Mouse (Mus musculus) layer of hippocampus, adult 18-20 months (tissue): ENCODE data around the gene Bdkrb2. TPM values are rescaled to one million over a fixed set of nuclear protein-coding genes. Genes with fewer than 3 reads are reported as not detected.
A peak's percentile ranks its signal among the peaks of the same experiment; 100 is the strongest.

Source experiments
- DNase-seq, 2 experiments: peaks; one replicate each; pipeline ENCODE4 v3.0.0; 2022; ENCODE audit warnings: low spot score in 2 of 2
- total RNA-seq, 2 experiments: library from RNA; stranded (reverse); gene quantifications; 2 replicates each; pipeline ENCODE4 v1.2.3; 2021

Gene Bdkrb2
- total RNA-seq, 2 experiments from 2014 or later: 0.62 to 1.2 TPM

DNA sequence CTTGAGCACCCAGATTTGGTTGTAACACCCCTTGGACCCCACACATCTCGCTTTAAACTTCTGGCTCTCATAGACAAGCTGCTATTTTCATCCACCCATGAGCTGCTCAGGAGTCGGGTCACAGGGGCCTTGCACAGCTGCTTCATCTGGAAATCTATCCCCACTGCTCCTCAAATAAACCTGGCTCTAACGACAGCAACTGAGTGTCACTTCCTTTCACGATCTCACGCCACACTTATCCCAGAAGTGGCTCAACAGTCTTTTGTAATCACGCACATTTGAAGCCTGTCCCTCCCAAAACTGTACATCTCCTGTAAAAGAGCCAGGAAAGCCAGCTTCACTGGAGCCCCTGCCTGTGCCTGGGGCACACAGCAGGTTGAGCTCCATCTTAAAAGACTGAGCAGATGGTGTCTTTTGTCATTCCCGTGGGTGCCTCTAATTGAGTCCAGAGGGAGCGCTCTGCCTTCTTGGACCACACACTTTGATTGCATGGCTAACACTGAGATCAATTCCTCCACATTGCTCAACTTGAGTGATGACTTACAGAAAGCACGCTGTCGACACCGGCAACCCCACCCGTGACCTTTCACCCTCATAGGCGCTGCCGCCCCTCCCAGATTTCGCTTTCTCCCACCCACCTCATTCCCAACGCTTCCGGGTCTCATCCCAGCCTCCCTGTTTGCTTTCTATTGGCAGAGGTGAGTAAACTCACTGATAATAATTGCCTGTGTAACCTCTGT, 17.2 kb upstream of the Bdkrb2 start:
- DNase-seq: no peak

DNA sequence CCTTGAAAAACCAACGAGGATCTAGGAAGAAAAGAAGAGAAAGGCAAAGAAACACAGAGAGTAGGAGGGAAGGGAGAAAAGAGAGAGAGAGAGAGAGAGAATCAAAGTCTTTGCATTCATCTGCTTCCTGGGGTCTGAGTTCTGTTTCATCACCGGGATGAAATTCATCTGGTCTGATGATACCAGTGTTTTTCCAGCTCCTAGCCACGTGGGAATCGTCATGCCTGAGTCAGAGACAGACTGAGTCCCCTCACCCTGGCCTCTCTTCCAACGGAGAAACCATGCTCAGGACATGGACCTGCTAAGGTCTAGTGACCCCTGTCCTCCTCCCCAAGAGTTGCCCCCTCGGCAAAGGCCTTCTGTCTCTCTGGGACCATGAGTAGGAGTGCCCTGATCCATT, 16.5 kb upstream of the Bdkrb2 start:
- no peak for DNase-seq

DNA sequence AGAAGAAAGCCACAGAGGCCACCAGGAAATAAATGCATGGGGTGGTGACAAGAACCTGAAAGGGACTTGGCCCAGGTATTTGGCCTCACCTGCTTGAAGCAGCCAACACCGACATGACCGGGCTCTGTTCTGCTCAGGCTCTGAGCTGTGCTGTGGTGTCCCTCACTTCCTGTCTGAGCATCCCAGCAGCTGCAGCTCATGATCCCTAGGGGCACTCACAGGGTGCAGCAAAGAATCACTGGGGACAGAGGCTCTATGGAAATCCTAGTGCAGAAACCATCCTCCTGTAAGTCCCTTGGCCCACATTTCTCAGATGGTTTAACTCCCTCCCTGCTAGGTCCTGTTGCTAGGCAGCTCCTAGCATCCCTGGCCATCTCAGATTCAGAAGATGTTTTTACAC, 15.9 kb upstream of the Bdkrb2 start:
- no peak for DNase-seq

DNA sequence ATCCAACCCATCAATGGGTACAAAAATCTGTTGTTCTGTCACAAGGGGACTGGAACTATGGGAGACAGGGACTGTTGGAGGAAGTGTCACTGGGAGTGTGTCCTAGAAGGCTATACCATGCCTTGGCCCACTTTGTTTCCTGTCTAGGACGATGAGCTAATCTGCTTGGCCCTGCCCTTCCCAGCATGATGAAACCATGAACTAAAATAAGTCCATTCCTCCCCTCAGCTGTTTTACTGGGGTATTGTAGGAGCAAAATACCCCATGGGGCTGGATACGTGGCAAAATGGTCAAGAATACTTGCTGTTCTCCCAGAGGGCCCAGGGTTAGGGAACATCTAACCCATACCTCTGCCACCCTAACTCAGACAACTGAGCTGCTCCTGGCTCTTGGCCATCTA, 15.0 kb upstream of the Bdkrb2 start:
- DNase-seq: no peak

DNA sequence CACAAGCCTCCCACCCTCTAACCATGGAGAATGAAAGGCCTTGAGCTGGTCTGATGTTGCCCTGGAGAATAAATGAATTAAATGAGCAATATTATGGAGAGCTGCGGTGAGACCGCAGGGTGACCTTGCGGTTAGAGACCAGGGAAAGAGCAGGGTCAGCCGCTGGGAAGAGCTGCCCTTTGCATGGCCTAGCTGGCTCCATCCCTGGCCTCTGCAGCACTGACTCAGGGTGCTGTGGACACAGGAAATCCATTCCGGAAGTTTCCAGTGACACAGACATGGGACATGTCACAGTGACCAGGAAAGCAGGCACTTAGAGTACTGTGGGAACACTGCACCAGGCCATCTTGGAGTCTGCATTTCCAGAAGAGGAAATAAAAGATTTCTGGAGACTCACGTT, 14.1 kb upstream of the Bdkrb2 start:
- no peak for DNase-seq

DNA sequence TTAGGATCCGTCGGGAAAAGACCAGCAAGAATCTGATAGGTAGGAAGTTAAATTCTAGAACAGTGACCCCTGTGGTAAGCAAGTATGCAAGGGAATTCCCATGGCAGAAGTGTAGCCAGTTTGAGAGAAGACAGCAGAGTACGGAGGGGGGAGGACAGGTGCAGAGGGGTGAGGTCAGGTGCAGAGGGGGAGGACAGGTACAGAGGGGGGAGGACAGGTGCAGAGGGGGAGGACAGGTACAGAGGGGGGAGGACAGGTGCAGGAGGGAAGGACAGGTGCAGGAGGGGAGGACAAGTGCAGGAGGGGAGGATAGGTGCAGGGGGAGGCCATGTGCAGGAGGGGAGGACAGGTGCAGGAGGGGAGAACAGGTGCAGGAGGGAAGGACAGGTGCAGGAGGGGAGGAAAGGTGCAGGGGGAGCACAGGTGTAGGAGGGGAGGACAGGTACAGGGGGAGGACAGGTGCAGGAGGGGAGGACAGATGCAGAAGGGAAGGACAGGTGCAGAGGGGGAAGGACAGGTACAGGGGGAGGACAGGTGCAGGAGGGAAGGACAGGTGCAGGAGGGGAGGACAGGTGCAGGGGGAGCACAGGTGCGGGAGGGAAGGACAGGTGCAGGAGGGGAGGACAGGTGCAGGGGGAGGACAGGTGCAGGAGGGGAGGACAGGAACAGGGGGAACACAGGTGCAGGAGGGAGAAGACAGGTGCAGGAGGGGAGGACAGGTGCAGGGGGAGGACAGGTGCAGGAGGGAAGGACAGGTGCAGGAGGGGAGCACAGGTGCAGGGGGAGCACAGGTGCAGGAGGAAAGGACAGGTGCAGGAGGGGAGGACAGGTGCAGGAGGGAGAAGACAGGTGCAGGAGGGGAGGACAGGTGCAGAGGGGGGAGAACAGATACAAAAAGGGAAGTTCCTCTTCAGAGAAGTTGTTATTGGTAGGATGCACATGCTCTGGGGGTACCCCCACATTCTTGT, 12.9 kb upstream of the Bdkrb2 start:
- no peak for DNase-seq

DNA sequence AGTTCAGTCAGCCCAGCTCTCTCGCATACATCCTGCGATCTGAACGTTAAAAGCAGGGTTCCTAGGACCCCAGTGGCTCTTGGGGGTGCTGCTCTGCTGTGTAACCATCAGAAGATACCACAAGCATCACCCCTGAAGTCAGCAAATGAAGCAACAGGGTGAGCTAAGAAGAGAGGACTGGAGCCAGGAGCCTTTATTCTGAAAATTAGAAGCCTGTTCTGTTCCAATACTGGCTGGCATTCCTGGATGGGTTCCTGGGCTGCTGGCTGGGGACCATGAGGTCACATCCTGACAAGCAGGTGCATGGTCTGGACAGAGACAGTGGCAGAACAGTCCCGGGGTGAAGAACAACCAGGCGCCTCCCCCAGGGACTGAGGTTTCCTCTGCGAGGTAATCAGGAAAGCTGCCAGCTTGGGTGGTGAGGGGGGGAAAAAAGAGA, 11.5 kb upstream of the Bdkrb2 start:
- DNase-seq: no peak

DNA sequence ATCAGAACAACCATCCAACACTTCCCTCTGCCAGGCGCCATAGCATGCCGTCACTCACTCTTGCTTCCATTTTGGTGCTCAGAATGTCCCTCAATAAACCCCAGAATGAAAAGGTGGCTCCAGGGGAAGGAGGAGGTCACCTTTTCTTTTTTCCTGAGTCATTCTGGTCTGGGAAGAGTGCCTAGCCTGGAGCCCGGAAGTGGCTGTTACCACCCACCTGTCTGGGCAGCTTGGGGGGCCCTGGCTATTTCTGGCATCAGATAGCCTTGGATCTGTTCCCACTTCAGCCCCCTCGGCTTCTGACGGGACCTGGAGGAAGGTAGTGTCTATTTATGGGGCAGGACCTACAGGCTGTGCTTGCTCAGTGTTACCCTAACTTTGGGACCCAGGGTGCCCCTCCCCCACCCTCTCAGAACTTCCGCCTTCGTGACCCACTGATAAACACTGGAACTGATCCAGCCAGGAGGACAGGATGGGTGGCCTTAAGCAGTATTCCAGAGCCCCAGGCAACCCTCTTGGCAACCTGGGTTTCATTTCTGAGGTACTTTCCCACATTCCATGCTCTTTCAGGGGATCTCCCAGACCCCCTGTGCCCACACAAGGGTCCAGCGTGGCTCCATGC, 8.8 kb upstream of the Bdkrb2 start:
- no peak for DNase-seq

DNA sequence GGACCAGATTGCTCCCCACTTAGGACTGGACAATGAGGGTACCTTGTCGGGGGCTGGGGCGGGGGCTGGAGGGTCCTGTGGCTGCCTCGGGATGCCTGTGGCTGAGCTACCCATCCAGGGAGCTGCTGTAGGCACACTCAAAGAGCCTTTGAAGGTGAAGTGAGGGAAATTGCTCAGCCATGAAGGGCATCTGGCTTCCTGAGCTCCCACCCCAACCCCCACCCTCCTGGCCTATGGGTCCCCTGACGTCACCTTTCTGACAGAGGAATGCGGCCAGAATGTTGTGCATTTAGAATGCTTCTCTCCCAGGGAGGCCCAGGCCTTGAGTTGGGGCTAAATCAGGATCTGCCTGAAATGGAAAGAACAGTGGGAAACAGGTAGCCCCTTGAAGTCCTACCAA, 7.9 kb upstream of the Bdkrb2 start:
- DNase-seq: no peak

DNA sequence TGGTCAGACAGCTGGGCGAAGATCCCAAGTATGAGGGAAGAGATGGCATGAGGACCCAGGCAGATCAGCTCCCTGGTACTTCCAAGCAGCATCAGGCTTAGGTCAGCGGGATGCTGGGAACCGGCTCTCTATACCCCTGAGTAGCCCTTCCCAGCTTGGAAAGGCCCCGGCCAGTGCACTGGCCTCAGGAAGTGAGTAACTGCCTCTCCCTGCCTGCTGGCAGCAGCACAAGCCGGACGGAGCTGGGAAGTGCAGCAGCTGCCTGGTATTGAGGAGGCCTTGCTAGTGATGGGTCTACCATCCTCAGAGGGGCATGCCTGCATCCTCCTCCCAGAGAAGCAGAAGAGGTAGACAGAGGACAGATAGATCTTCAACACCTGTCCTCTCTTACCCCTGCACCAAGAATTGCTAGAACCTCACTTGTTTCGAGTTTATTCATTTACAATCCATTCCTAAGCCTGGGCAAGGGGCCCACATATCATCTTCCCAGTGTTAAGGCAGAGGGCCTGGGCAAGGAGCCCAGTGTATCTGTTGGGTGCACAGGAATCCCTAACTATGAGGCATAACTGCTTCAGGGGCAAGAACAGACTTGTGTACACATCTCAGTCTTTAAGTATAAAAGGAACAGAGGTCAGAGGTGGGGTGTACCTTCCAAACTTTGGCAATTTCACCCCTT, 5.6 kb upstream of the Bdkrb2 start:
- no peak for DNase-seq

DNA sequence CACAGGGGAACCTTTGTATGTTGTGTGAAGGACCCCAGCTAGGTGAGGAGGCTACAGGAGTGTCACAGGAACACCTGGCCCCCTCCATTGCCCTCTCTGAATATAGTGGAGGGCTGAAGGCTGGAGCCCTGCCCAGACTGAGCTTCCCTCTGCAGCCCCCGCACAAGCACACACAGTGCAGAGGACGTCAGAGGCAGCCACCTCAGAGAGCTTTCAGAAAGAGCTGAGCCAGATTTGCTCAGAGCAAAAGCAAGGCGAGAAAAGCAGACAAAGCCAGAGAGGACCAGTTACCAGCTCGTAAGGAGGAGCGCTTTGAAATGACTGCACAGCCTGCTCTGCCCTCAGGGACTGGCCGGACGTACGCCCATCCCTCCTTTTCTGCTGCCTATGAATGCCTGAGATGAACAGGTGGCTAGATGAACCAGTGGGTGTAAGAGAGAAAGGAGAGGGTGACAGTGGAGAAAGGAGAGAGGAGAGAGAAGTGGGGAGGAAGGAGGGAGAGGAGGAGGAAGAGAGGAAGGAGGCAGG, 2.0 kb upstream of the Bdkrb2 start:
- peak in 1 of 2 experiments; percentile 59 for DNase-seq

DNA sequence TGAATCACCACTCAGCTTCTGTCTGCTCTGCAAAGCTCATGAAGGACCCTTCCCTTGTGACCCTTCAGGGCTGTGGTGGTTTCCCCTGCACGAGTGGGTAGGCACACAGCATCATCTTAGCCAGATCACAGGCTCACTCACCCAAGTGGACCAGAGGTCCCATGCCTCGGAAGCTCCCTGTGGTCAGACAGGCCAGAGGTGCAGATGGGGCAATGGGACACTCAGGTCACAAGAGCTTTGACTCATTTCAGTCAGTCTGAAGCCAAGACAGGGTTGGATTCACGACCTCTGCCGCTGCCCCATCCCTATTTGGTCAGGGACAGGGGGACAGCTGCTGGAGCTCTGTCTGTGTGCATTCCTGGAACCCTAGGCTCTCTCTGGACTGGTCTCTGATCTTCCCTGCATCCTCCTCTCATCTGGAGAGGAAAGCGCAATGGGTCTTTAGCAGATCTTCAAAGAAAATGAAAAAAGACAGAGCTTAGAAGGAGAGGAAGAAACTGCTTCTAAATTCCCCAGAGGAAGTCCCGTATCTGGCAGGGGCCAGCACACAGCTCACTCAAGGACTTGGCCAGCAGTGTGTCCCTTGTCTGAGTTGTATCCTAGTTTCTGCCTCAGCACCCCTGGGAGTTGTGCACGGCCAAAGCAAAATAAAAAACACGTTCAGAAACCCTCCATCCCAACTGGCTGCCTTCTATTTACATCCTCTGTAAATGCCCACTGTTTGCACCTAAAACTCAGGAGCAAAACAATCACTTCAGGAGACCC, 788 bp upstream of the Bdkrb2 start:
- DNase-seq: no peak

DNA sequence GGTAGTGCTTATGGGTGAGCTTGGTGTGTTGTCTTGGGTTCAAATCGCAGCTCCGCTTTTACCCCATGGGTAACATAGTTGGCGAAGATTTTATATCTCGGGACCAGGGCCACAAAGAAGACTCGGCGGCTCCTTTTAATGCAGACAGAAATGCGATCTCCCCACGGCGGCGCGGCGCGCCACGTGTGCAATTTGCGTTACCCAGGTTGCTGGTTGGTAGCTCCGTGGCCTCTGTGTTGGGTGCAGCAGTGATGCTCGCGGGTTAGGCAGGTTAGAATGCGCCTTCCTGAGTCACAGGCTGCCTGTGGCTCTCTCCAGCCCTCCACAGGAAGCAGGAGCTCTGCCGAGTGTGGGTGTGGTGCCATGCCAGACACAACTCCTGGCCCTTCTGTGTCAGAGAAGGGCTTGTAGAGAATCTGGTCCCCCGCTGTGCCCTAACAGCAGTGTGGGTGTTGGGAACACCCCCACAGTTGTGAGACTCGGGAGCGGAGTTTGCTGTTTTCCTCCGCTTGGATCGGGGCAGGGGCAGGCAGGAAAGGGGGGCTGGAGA, 775 bp downstream of the Bdkrb2 start:
- DNase-seq: no peak

DNA sequence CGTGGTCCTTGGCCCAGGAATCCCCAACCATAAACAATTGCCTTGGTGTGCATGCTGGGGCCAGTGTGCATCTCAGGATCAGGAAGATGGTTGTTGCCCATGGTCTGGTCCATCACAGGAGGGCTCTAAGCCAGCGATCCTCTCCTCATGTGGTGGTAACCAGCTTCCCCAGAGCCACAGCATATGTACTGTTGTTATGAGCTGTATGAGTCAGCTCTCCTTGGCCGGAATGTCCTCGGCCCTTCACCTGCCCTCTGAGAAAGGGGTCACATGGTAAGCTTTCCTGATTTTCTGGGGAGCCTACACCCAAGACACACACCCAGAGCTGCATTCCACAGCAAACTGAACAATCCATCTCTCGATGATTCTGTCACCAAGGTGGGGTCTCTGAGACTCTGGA, 2.2 kb downstream of the Bdkrb2 start:
- no peak for DNase-seq

DNA sequence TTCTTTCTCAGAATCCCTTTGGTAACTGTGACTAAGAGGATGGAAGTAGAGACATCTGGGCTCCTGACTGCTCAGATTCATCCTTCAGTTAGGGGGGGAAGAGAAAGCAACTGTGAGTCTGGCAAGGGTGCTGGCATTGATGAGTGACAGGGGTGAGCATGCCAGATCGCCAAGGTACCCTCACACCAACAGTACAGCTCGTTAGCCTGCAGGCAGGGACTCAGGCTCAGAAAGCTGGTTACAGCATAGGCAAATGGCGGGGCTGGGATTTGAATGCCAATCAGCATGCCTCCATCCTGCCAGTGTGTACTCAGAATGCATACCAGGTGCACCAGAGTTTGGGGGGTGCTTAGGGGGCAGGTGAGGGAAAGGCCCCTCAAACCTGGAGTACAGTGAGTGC, 8.8 kb downstream of the Bdkrb2 start:
- DNase-seq: no peak

DNA sequence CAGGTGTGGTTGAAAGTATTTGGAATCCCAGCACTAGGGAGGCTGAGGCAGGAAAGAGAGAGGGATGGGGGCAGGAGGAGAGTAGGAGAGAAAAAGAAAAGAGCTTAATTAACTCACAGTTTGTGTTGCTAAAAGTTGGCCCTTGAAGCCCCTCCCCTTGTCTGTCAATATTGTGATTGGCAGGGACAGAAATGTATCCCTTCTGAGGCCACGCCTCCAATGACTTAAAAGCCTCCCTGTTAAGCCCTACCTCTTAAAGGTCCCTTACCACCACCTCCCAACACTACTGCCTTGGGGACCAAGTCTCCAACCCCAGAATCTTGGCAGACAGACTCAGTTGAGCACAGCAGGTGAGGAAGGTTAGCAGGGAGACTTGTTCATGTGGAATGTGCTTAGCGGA, 9.6 kb downstream of the Bdkrb2 start:
- DNase-seq: no peak

DNA sequence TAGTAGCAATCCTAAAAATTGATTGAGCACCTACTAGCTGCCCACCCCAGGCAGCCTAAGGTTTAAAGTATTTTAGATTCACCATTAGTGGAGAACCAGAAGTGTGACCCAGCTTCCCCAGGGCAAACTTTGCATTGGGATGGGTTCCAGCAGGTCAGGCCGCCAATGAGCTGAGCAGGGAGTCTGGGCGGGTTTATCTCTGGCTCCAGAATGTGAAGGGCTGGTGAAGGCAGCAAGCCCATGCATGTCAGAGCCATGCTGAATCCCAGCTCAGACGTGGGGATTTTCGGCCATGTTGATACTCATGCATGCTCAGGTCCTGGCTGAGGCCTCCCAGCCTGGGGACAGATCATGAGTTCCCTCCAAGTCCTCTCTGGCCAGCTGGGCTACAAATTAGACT, 11.3 kb downstream of the Bdkrb2 start:
- no peak for DNase-seq

DNA sequence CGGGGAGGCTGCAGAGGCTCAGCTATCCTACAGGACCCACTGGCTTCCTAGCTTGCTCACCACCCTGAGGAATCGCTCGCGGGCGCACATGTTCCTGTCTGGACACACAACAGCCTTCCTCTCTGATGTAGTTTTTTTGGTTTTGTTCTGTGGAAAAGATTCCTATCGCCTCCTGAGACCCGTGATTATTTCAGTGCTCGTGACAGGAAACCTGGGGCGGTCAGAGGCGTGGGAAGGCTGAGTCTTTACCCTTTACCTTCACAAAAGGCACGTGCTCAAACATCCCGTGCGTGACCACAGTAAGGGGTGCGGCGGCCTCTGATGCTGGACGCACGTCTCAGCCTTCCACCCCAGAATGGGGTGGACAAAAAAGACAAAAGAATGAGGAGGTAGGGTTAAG, 17.5 kb downstream of the Bdkrb2 start:
- DNase-seq: no peak

DNA sequence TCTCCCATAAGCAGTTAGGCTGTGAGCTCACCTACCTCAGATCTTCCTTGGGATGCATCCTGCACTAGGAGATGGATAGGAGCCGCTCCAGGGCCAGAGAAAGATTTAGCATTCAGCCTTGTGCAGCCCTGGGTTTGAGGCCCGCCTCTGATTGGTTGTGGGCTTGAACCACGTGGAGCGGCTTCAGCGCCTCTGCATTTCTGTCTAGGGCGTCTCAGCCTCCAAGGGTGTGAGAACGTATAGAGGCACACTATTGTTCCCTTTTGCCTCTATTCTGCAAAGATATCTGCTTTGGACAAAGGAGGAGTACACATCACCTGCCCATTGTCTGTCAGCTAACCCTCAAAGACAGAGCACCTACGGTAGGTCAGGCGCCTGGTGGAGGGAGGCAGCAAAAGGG, 19.5 kb downstream of the Bdkrb2 start:
- DNase-seq: no peak

DNA sequence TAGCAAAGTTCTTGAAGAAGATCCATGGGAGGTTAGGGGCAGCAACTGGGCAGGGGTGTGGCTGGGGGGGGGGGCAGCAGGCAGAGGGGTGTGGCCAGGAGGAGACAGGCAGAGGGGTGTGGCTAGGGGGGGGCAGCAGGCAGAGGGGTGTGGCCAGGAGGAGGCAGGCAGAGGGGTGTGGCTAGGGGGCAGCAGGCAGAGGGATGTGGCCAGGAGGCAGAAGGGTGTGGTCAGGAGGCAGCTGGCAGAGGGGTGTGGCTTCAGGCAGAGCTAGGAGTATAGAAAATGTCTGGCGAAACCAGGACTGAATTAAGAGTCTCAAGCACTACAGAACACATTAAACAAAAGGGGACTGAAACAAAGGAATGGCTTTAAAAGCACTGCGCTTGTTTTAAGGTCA, 20.5 kb downstream of the Bdkrb2 start:
- DNase-seq: no peak
